Mouse (Mus musculus): ENCODE measurements at regions not wholly inside any gene's neighbourhood (a gene's known extent, or its start where the extent isn't known, plus 50 kb on each side); places are given as distances from the start of the nearest gene placed in this dataset.
A peak's percentile ranks its signal among the peaks of the same experiment; 100 is the strongest.

DNA sequence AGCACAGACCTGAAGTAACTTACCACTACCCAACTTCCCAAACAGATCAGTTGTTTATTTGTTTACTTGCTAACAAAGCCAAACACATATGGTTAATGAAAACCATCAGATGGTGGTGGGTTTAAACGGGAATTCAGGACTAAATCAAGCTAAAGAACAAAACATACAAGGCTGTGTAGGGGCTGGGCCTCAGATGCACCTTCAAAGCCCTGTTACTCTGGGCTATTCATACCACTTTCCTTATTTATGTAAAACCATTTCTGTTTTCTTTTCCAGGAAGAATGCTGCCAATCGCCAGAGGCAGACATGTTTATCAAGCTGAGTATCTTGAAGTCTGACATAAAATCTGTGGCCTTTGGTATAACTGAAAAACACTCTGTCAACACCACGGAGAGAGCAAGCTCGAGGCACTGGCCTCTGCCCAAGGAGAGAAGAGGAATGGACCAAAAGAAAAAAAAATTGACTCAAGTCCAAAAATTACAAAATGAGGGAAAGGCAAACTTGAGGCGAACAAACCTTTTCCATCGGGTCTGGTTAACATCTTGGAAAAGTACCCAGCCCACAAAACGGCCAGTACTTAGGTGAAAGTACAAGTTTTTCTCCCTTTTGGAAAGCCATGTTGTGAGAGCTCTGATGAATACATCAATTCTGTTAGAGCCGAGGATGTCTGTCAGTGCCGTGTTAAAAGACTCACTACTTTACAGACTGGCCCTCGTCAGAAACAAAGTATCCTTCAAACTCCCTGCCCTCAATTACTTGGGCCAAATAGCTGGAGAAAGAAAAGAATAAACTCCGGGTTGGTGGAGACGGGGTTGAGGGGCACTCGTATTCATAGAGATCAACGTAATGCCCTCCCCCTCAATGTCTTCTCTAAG lies 270.0 kb upstream of the Nfe2l3 start:
- no peak for DNase-seq (ENCODE audit: low spot score in 2 of 2)

DNA sequence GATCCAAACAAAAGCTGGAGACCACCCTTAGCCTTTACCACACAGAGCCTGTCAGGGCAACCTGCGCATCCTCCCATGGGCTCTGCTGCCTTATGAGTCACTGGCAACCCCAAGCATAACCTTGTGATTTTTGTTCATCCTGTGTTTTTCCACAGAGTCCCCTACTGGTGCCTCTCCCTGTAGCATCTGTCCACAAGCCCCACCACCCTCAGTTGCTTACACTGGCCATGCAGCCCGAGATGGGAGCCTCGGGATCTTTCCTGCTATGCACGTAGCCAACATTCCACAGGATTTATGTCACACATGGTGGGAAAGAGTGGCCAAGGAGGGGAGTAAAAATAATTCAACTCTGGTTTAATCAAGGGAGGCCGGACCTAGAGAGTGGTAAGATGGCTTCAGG lies 269.2 kb upstream of the Nfe2l3 start:
- no peak for DNase-seq (ENCODE audit: low spot score in 2 of 2)

DNA sequence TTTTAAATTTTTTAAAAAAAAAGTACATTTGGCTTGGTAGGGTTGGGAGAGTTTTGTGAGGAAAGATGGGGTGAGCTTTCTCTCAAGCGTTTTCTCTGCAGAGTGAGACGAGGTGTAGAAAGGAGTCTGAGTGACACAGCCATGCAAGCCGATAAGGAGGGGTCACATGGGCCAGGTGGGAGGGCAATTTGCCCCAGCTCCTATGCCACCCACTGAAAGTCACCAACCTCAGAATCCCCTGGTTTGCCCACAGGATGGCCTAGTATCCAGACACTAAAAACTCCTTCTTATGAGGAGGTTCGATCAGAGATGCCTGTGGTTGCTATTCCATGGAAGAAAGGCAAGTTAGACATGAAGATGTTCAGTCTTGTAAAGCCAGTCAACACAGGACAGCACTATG lies 268.6 kb upstream of the Nfe2l3 start:
- DNase-seq (ENCODE audit: low spot score in 2 of 2): no peak

DNA sequence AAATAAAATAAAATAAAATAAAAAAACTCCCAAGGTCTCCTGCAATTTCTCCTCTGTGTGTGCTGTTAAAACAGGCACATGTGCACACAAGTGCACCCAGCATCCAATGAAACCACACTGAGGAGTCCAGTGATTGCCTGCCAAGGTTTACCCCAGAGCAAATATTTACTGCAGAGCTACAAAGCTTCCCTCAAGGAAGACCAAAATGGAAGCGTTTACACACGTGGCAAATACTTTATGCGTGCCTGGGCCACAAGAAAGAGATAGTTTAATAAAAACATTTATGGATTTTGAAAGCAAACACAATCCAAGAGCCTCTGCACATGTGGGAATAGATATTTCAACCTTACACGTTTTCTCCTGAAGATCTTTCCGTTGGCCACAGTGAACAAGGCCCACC lies 265.4 kb upstream of the Nfe2l3 start:
- DNase-seq (ENCODE audit: low spot score in 2 of 2): no peak

DNA sequence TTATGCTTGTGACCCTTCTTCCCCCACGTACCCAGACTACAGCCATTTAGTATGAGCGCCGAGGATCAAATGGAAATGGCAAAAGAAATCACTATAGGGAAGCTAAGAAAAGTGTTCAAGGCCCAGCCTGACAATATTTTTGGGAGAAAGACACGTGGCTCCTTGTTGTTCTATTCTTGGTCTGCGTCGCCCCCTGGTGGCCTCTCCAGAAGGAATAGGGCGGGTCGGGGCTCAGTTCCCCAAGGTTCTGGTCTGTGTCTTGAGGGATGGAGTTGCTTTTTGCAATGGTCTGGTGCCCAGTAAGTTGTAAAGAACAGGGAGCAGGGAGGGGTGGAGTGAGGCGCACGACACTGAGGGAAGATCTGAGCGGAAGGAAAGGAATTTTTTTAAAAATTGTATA lies 264.4 kb upstream of the Nfe2l3 start:
- DNase-seq (ENCODE audit: low spot score in 2 of 2): peak; percentile 79 to 92

DNA sequence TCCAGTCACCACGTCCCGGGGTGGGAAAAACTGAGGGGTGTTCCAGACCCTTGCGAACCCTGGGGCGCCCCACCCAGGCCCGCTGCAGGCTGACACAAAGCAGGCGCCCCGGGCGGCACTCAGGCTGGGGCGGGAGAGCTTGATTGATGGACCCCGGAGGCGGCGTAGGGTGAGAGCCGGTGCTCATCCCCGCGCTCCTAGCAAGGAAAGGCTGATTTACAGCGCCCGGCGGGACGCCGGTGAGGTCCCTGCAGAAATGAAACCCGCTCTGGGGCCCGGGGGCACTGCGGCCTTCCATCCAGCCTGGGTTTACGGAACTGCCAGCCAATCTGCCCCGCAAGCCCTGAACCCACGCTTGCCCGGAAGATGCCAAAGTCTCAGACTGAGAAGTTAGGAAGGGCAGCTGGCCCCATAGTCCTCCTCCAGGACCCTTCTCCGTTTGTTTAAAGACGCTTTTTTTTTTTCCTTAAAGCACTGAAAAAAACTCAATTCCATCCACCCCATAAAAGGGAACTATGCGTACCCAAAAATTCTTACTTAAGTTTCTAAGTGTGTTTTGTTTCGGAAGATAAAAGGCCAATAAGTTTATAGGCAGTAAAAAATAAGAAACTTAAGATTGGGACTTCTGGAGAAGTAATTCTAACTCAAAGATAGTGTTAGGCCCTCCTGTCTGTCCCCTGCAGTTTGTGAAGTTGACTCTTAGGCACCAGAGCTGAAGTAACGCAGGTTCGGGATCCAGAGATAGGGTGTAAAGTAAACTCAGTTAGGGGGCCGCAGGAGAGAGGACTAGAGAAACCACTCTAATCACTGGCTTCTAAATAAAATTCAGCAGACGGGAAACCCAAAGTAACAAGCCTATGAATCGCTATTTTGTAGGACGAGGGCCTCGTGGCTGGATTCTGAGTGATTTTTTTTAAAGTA lies 263.4 kb upstream of the Nfe2l3 start:
- peak; percentile 39 to 80 for DNase-seq (ENCODE audit: low spot score in 2 of 2)

DNA sequence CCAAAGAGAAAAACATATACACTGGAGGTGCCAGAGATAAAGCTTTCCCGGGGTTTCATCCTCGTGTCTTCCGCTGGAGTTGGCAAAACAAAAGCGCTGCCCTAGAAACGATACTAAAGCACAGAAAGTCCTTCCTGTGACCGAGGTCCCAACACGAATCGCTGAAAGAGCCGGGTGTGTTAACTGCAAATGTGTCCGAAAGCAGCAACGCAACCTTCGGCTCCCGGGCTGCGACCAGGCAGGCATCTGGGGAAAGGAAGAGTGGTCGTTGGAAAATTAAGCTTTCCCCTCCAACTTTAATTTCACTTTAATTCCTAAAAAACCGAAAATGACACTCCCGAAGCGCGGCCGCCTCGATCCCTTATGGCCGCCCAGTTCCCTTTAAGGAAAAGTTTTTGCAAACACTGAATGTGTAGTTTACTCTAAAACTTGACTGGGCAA lies 262.5 kb upstream of the Nfe2l3 start:
- DNase-seq (ENCODE audit: low spot score in 2 of 2): no peak

DNA sequence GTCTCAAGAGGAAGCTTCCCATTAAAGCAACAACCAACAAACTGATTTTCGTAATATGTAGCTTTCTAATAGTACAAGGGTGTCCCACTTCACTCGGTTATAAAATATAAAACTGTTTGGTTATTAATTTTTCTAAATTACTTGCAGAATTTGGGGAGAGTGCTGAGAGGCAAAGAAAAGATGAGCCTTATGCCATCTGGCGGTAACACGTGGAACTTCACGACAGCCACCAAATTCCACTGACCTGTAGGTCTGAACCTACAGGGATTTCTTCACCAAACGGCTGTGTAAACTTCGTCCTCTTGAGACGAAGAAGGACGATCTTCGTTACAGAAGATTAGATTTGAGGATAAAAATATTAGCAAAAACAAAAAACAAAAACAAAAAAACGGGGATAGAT lies 262.1 kb upstream of the Nfe2l3 start:
- DNase-seq (ENCODE audit: low spot score in 2 of 2): peak; percentile 63 to 81

DNA sequence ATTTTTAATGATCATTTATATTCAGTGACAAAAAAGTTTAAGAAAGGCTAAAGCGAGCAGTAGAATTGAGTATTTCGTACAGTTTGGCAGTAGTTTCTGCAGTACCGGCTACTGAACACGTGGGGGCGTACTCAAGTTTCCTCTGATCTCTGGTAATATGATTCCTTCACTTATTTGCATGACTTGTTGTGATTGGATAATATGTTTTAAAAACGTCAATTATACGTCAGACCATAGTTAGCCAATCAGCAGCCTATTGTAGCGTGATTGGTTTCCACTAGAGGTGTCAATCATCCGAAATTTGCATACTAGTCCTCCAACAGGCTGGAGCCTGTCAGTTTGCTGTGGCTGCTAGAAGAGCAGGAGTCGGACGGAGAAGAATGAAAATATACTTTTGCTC lies 261.6 kb upstream of the Nfe2l3 start:
- peak in 1 of 2 experiments; percentile 39 for DNase-seq (ENCODE audit: low spot score in 2 of 2)

DNA sequence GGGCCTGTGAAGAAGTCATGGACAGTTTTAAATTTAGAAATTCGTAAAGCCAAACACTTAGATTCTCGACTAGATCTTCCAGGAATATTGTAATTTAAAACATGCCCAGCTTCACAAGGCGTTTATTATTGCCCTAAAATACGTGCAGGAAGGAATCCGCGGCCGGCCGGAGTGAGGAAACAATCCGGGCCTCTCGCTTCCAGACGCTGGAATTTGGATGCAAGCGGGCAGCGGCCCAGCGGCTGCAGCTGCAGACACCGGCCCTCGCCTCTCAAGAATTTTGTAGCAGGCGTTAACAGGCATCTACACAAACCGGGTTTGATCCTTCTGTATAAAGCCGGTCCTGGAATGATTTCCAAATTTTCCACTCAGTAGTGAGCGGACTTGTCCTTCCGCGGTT lies 260.7 kb upstream of the Nfe2l3 start:
- DNase-seq (ENCODE audit: low spot score in 2 of 2): no peak

DNA sequence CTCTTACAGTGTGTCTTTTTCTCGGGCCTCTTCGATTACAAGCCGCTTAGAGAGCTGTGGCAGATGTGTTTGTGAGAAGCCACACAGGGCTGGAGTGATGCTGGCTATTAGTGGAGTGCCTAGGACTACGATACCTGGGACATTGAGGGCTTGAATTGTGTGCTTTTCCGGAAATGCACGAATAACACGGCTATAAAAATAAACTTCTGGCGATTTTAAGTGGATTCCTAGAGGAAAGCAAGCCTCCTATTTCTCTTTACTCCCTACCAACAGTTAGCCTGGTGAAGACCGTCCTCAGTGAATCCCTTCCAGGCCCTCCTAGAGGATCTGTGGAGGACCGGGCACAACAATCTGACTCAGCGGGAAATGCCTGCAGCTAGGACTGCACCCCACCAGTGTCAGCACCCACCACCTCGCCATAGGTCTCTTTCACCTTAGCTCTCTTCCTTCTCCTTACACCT lies 260.1 kb upstream of the Nfe2l3 start:
- DNase-seq (ENCODE audit: low spot score in 2 of 2): no peak

DNA sequence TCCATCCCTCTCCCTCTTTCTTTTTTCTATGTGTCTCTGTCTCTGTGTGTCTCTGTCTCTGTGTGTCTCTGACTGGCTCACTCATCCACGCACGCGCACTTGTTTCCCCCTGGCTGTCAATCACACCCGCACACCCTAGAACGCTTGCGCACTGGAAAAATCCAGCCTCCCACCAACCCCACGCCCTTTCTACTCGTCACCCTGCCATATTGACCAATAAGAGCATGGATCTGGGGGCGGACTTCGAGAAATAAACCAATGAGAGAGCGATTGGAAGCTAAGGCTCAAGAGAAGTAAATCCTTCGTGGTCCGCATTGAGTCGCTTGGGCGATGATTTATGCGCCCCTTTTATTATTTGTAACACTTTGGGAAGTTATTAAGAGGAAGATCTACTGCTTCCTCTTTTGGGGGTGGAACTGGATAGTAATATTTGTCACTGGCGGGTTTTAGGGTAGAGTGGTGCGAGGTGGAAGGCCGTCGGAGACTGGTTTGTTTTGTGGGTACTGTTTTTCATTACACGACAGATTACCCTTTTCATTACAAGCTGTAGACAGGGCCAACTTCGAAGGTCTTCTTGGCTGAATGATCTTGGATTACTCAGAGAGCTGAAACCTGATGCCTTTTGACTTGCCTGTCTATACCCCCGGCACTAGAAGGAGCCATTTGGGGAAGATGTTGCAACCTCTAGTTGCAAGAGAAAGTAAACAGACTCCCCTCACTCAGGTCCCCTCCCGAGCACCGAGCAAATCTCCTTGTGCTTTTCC lies 259.4 kb upstream of the Nfe2l3 start:
- DNase-seq (ENCODE audit: low spot score in 2 of 2): peak; percentile 79 to 85

DNA sequence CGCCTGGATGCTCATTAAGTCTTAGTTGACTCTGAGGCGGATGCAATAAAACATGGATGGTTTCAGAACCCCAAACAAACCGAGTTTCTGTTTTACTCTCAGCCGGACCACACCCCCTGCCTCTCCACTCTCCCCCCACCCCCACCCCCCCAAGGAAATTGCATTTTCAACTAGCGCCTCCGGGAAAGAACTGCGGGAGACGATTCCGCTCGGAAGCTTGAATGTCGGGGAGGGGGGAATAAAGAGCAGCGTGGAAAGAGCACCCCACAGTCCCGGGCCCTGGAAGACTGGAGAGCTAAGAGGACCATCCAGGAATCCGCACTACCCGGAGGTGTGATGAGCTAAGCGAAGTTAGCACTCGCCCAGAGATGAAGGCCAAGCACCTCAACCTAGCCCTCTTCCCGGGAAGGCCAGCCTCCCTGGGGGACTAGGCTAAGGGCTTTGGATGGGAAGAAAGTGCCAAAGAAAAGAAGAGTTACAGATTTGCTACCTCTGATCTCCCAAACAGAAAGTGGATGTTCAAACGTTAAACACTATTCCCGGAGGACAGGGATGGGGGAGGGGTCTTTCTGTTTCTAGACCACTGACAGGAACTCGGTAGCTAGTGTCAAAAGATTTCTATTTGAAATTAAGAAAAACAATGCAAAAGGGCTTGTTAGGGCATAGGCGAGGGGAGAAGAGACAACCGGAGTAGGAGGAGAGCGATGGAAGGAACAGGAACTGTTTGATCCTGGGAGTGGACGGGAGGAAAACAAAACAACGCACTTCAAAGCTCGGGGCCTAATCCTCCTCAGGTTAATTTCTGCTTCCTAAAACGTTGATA lies 258.6 kb upstream of the Nfe2l3 start:
- no peak for DNase-seq (ENCODE audit: low spot score in 2 of 2)

DNA sequence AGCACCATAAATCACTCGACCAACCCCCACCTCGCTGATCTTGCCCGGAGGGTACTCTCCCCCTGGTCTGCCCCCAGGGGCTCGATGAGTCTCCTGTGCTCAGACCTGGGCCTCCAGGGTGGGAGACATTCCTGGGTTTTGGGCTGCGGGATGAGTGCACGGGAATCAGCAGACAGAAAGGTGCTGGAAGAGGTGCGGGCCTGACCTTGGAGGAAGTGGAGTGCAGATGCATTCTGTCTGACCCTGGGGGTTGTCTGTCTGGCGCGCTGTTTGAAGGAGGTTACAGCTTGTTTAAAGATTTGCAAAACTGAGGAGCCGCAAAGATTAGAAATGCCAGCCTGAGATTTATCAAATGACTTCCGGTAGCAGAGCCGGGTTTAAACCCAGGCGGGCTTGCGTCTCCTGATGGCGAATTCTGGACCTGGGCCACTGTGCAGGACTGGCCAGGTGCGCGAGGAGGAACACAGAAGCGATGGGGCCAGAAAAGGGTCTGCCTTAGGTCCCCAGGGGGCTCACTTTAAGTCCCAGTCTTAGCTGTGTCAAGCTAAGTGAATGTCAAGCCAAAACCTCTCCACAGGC lies 257.9 kb upstream of the Nfe2l3 start:
- peak in 1 of 2 experiments; percentile 64 for DNase-seq (ENCODE audit: low spot score in 2 of 2)

DNA sequence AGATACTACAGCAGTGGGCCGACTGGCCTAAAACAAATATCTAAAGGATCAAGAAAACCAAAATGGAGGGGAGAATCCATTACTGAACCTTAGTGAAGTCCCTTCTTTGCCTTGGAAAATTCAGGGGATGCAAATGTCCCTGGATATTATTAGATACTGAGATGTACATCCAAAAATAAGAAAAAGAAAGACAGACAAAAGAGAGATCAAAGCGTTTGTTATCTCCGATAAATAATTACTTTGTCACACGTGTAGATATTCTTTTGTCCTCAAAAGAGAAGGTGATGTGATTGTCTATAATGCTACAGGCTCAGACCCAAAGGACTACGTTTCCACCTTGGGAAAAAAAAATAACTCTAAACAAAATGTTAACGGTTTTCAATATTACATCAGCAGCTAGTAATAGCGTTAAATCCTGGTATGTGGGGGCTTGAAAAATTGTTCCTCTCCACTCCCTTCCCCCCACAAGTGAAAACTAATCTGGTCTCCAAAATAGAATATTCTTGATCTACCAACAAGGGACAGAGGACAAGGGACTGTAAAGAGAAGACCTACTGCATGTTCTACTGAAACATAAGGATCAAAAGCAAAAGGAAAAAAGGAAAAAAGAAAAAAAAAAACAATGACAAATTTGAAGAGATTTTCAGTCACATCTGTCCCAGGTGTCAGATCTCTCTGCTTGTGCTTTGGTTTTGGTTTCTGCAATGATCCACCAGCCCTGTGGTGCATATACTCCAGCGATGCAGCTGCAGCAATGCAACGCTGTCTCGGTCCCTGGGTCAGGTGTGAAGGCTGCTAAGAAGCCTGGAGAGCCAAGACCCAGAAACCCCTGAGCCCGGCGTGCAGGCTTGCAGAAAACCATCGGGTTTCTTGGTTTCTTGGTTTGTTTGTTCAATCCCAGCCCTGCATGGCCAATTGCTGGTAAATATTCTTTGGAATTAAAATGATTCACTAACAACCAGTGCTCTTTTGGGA lies 256.6 kb upstream of the Nfe2l3 start:
- DNase-seq (ENCODE audit: low spot score in 2 of 2): no peak

DNA sequence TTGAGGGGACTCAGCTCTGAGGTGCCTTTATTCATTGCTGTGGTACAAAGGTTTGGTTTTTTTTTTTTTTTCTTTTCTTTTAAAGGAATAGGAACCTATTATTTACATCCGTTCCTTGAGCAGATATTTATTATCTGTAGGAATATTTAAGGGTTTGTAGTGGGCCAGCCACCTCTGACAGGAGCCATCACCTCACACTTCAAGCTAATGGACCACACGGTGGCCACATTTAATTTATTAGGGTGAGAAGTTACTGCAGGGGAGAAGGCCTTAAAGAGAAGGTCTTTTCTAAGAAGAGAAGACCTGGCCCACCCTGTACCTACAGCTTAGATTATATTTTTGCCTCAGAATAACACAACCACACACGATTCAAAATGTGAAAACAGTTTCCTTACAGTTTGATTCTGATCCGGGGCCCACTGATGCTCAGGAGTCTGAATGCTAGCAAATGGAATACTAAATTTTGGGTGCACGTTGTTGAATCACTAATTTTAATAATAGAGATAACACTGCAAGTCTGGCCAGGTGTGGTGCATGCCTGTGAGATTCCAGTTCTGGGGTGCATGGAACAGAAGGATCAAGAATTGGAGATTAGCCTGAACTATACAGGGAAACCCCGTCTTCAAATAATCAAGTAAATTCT lies 255.6 kb upstream of the Nfe2l3 start:
- no peak for DNase-seq (ENCODE audit: low spot score in 2 of 2)

DNA sequence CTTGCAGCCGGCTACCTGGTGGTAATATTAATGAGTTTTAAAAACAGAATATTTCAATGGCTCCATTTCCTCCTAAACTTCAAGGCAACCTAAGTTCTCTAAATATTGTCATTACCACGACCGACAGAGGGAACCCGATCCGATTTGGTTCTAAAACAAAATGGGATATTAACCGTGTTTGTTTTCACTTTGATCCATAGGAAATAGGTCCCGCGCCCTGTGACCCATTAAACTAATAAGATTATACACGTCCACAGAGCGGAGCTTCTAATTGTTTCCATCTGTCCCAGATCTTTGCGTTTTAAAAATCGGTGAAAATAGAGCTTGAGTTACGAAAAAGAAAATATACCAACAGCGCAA lies 254.8 kb upstream of the Nfe2l3 start:
- no peak for DNase-seq (ENCODE audit: low spot score in 2 of 2)

DNA sequence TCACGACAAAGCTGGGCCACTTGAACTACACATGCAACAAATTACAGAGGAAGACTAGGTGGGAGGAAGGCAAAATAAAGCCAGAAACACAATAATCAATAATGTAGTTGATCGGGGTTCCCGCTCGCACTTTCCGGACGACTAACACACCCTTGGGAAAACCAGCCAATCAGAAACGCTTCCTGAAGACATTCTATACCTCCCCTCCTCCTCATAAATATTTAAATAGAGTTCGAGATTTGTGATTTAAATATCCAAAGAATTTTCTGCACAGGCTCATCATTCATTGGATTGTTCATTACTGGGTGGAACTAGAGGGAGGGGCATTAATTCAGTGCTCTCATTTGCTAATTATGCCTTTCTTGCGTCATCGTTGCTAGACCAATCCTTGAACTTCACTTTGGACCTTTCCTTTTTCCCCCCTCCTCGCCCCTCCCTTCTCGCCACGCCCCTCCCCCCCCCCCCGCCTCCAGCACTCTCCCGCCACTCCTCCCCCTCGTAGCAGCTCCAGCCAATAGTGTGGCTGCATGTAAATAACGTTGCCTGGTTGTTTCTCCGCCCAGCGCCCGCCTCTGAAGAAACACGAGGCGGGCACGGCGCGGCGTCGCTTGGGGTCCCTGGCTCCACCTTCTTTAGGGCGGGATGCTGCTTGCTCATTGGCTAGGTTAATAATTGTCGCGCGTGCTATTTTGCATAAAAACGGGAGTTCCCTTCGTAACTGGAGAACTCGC lies 254.2 kb upstream of the Nfe2l3 start:
- DNase-seq (ENCODE audit: low spot score in 2 of 2): peak; percentile 87 to 89
